Mouse (Mus musculus) embryo, embryonic 11 days (tissue): ENCODE data around the gene Il15.

ENCODE experiments used
- DNase-seq: peaks from one replicate; pipeline ENCODE4 v3.0.0-alpha.2; 2015

The Il15 gene

DNA sequence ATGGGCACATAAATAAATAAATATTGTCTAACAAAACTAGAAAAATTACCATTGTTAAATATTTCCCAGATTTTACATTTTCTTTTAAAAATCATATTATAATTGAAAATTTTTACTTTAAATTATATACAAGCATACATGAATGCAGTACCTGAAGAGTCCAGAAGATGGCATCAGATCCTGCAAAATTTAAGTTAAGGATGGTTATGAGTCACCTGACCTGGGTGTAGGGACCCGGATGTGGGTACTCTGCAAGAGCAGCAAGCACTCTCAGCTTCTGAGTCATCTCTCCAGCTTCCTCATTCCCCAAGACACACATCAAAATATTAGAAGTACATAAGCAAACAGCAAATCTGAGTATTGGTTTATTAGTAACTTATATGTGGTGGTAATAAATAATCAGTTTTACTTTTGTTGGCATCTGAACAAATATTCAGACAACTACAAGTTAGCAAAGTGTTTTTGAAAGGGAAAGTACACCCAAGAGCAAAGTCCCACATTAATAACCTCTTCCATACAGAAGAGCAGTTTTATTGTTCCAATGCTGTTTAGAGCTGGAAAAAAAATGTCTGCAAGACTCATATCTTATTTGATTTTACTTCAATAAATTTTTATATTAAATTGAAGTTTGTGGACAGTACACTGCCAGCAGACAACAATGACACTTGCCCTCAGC, 51.6 kb downstream of the Il15 start:
- no peak for DNase-seq

DNA sequence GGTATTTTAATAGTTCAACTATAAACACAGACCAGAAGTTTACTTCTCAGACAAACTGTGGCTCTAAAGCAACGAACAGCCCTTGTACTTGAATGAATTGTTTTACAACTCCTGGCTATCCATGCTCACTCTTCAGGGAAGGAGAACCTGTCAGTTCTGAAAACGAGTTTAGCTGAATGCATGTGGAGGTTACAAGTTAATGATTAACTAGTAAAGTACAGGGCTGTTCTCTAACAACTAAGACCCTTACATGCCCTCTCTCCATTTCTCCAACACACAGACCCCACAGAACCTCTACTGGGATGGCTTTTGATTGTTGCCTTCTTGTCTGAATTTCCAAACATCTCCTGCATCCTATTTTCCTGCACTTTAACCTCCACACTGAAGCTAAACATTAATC, 53.7 kb downstream of the Il15 start:
- DNase-seq, result no peak

DNA sequence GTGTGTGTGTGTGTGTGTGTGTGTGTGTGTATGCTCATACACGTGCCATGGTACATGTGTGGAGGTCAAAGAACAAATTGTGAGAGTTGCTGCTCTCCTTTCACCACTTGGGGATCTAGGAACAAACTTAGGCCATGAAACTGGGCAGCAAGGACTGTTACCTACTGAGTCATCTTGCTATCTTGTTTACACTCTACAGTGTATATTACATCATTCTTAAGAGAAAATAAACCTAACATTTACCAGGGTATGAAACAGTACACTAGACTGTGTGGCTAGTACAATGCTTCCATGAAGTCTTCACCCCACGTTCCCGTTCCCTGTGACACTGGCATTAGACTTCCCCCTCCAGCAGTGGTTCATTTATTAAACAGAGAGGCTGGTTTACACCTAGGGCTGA, 56.5 kb downstream of the Il15 start:
- DNase-seq, result no peak

DNA sequence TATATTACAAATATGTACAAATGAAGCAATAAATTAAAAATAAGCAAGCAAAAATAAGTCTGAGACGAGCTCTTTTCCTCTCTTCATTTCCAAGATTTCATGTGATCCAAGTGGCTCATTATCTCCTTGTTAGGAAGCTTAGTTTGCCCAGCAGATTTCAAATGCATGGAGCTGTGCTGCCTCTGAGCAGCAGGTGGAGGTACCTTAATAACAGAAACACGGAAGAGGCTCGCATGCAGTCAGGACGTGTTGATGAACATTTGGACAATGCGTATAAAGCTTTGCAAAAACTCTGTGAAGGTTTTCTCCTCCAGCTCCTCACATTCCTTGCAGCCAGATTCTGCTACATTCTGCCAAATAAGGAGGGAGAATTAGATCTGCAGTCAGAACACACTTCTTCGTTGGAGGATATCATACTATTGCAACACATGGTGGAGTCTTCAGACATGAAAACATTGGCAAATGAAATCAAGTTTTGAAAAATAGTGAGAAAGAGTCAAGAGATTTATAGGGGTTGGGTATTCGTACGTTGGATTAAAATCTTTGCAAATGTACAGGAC, 71.3 kb downstream of the Il15 start:
- no peak for DNase-seq

DNA sequence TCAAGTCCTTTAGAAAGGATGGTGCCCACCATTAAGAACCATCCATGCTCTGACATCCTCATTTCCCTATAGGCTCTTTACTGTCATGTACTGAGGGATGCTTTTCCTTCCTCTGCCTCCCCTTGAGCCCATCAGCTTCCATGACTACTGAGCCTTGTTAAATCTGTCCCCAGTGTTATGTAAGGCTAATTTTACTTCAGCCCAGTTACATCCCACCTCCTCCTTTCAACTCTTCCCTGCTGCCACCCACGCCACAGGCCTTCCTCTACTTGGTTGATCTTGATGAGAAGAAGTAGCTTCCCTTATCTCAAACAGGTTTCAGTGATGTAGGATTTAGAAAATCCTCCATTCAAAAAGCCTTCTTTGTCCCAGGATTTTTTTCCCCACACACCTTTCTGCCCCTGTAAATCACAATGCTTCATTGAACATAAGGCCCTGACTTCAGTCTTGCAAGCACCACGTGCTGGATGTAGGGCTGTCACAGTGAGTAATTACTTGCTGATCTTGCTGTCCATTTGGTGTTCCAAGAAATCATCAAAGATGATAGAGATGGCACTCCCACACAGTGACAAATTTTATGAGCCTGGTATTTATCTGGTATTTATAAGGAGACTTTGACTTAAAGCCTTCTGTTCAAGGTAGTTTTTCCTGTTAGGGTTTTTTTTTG, 74.9 kb downstream of the Il15 start:
- no peak for DNase-seq

DNA sequence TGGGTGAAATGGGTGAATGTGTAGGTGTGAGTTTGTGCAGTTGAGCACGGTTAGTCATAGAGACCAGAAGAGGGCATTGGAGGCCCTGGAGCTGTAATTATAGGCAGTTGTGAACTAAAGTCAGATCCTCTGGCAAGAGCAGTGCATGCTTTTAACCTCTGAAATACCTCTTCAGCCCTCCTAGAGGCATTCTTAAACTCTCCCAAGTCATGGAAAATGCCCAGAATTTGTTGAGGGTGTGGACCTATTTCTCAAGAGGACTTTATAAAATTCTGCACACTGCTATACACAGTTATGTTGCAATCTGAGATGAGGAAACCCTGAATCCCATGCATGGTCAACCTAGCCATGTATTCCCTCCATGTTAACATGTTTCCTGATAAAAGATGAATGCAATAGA, 77.0 kb downstream of the Il15 start:
- DNase-seq, result no peak

DNA sequence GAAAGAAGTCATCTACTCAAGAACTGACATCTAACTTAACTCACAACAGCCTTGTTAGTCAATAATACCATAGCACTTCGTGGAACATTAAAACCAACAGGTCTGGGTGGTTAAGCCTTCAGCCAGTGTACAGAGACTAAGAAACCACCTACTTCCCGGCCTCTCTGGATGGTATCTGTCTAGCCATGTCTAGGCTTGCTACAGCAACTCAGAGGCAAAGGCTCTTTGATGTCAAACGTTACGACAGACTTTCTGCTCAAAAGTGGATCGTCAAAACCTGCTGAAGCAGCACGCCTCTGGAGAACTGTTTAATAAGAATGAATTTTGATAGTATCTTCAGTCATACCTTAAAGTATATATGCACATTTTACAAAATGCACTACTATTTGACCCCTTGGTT, 77.4 kb downstream of the Il15 start:
- DNase-seq, result no peak

DNA sequence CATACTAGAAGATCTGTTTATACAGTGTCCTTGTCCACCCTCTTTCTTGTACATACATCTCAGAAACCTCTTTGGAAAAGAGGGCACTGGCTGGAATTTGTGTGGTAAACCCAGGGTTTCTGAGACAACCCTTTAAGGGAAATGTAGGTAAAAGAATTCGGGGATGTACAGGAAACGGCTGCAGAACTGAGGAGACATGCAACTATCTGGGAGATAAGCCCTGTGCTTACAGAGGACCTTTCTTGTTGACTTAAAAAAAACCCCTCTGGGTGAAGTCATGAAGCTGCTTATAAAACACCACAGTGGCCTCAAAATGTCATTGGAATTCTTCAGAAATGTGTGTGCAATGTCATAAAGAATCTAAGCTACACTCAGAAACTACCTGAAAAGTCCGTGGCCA, 85.6 kb downstream of the Il15 start:
- DNase-seq, result no peak

DNA sequence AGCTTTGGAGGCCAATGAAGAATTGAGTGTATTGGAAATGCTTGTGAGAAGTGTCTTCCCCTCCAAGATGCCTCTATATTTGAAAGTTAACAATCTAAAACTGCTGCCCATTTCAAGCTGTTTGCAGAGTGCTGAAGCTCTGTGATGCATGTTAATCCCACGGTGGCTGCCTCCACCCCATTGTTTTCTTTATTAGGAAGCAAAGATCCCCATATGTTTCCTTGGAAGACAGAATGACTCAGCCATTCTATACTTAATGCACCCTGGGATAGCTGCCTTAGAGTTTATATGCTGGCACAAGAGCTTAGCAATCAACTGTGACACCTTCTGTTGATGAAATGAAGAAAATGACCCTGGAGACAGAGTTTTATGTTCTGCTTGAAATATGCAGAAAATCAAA, 96.6 kb downstream of the Il15 start:
- DNase-seq, result no peak

DNA sequence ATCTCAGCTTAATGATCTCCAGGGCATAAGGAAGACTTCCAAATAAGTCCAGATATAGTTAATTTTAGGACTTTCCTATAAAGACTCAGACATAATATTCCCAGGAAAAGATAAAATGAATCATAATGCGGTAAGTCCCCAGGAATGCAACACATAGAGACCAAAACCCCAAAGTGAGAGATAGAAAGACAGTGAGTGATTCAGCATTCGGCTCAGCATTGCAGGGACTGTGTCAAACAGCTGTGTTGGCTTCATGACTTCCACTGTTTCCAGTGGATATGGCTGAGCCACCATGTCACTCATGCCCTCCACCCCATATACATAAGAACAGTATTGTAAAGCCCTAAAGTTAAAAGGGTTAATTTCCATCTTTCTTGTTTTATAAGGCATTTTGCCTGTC, 106.8 kb downstream of the Il15 start:
- DNase-seq, result no peak

DNA sequence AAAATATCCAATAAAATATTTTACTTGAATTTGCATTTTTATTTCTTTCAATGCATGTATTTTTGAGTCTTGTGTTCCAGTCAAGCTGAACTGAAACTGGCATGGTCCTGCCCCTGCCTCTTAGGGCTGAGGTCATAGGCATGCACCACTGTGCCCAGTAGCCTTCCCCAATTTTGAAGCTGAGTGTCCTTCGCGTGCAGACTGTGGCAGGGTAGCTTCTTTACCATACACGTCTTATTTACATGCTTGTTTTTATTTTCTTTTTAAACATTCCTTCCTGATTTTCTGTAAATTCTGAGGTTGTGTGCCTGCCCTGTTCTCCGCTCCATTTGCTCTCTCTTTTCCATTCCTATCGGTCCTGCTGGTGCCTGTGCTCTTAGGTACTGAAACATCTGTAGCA, 111.4 kb downstream of the Il15 start:
- DNase-seq, result no peak

DNA sequence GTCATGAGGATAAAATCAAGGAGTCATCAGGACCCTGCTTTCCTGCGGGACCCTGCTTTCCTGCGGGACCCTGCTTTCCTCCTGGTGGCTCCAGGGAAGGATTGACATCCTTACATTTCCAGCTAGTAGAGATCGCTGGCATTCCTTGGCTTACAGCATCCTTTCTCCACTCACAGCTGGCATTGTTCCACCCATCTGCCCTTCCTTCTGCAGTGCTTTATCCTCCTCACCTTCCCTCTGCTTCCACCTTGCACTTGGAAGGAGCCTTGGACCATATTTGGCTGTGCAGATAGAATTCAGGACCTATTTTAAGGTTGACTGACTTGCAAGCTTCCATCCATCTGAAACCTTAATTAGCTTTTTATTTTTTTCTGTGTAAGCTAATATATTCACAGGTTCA, 117.2 kb downstream of the Il15 start:
- no peak for DNase-seq

DNA sequence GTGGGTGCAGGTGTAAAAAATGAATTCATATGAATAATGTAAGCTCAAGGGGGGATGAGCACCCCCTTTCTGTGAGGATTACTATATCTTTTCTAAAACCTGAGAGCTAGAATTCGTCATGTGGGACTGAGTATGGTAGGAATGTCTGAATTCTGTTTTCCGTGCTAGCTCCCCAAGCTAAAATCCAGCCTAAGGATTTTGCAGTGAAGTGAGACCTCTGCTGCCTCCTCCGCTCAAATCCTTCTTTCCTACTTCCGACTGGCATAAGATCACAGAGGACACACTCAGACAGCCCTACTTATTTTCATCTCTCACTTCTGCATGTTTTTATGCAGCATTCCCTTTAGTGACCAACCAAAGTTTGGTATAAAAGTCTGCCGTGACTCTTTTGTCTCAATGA, 121.0 kb downstream of the Il15 start:
- no peak for DNase-seq
